Mouse (Mus musculus): ENCODE results near the gene Fam178b. TPM values are rescaled to one million over a fixed set of nuclear protein-coding genes. Genes with fewer than 3 reads are reported as not detected.

The Fam178b gene
- polyA plus RNA-seq, 2 experiments, result 0.21 to 0.27 TPM

GRCm38 (mm10) chr1:36571627-36572026, 111.4 kb downstream of the Fam178b start:
- Histone ChIP-seq H3K4me2 (ENCODE audit: low read depth) (no peak overlapping the region), H3K27ac (no peak overlapping the region), H3K36me3 (replicated peaks; ENCODE audit: control insufficient read depth, insufficient read depth, low read depth) (no peaks in the 10 kb centered on the region), H3K9me3 (ENCODE audit: control insufficient read depth, low read length) (no peaks in the 10 kb centered on the region), H3K4me1 (replicated peaks; ENCODE audit: control insufficient read depth in 2 of 2, insufficient read depth in 2 of 2, low read length in 1 of 2) (no peaks in the 10 kb centered on the region; a peak in 2 of 4 replicates), H3K4me3 (ENCODE audit: insufficient read depth in 1 of 2, low read depth in 2 of 2, low read length in 2 of 2) (no peak overlapping the region), H3K27me3 (ENCODE audit: control insufficient read depth, insufficient read depth, low read length) (no peaks in the 10 kb centered on the region), H3K9ac (replicated peaks) (no peak overlapping the region)
- TF ChIP-seq EP300 (IDR thresholded peaks at IDR 0.05; ENCODE audit: low read depth) (no peak), CTCF (IDR thresholded peaks at IDR 0.05; ENCODE audit: low read depth) (no peak)
- 22% methylated on average over 6 of the region's 6 CpGs for WGBS (ENCODE audit: insufficient replicate concordance)
- DNase-seq (ENCODE audit: low read depth in 3 of 3, low spot score in 3 of 3) (no peak), ATAC-seq (ENCODE audit: insufficient read depth) (peak; percentile 43; the same call in 1 of the 2 replicates)

- no peaks in the 10 kb centered on the region for H3K36me3 ChIP-seq (replicated peaks; ENCODE audit: control insufficient read depth, insufficient read depth, low read depth)
- DNase-seq (ENCODE audit: low read depth in 3 of 3, low spot score in 3 of 3), result no peak
- H3K9me3 ChIP-seq (ENCODE audit: control insufficient read depth, low read length), result no peaks in the 10 kb centered on the region
- ATAC-seq (ENCODE audit: insufficient read depth), result no peak
- no peaks in the 10 kb centered on the region for H3K27me3 ChIP-seq (ENCODE audit: control insufficient read depth, insufficient read depth, low read length)
- H3K27ac ChIP-seq, result no peak overlapping the region
- H3K4me3 ChIP-seq (ENCODE audit: insufficient read depth in 1 of 2, low read depth in 2 of 2, low read length in 2 of 2), result no peak overlapping the region
- TF ChIP-seq CTCF (IDR thresholded peaks at IDR 0.05; ENCODE audit: low read depth) (no peak), EP300 (IDR thresholded peaks at IDR 0.05; ENCODE audit: low read depth) (no peak)
- 84% methylated on average over 5 of the region's 5 CpGs for WGBS (ENCODE audit: insufficient replicate concordance)
- H3K4me2 ChIP-seq (ENCODE audit: low read depth), result no peak overlapping the region
- H3K4me1 ChIP-seq (replicated peaks; ENCODE audit: control insufficient read depth in 2 of 2, insufficient read depth in 2 of 2, low read length in 1 of 2), result no peaks in the 10 kb centered on the region; a peak in 1 of 4 replicates
- no peak overlapping the region for H3K9ac ChIP-seq (replicated peaks)
Observed at GRCm38 (mm10) chr1:36570320-36570719, 112.7 kb downstream of the Fam178b start.

GRCm38 (mm10) chr1:36569694-36570276, 113.2 kb downstream of the Fam178b start:
- no peak overlapping the region for H3K27ac ChIP-seq
- DNase-seq (ENCODE audit: low read depth in 3 of 3, low spot score in 3 of 3) (no peak), ATAC-seq (ENCODE audit: insufficient read depth) (no peak)
- no peak for TF ChIP-seq EP300 (IDR thresholded peaks at IDR 0.05; ENCODE audit: low read depth)
- no peak for TF ChIP-seq CTCF (IDR thresholded peaks at IDR 0.05; ENCODE audit: low read depth)
- WGBS (ENCODE audit: insufficient replicate concordance), result 29% methylated on average over 7 of the region's 7 CpGs
- no peak overlapping the region for H3K9ac ChIP-seq (replicated peaks)
- no peaks in the 10 kb centered on the region; a peak in 1 of 4 replicates for H3K4me1 ChIP-seq (replicated peaks; ENCODE audit: control insufficient read depth in 2 of 2, insufficient read depth in 2 of 2, low read length in 1 of 2)
- H3K36me3 ChIP-seq (replicated peaks; ENCODE audit: control insufficient read depth, insufficient read depth, low read depth), result no peaks in the 10 kb centered on the region
- no peak overlapping the region for H3K4me3 ChIP-seq (ENCODE audit: insufficient read depth in 1 of 2, low read depth in 2 of 2, low read length in 2 of 2)
- H3K27me3 ChIP-seq (ENCODE audit: control insufficient read depth, insufficient read depth, low read length), result no peaks in the 10 kb centered on the region
- H3K4me2 ChIP-seq (ENCODE audit: low read depth), result no peak overlapping the region
- no peaks in the 10 kb centered on the region for H3K9me3 ChIP-seq (ENCODE audit: control insufficient read depth, low read length)

GRCm38 (mm10) chr1:36568776-36569175, 114.2 kb downstream of the Fam178b start:
- Histone ChIP-seq H3K4me3 (ENCODE audit: insufficient read depth in 1 of 2, low read depth in 2 of 2, low read length in 2 of 2) (no peak overlapping the region), H3K4me2 (ENCODE audit: low read depth) (no peak overlapping the region), H3K9me3 (ENCODE audit: control insufficient read depth, low read length) (no peaks in the 10 kb centered on the region), H3K9ac (replicated peaks) (no peak overlapping the region), H3K27ac (no peak overlapping the region), H3K4me1 (replicated peaks; ENCODE audit: control insufficient read depth in 2 of 2, insufficient read depth in 2 of 2, low read length in 1 of 2) (no peaks in the 10 kb centered on the region; a peak in 1 of 4 replicates), H3K27me3 (ENCODE audit: control insufficient read depth, insufficient read depth, low read length) (no peaks in the 10 kb centered on the region), H3K36me3 (replicated peaks; ENCODE audit: control insufficient read depth, insufficient read depth, low read depth) (no peaks in the 10 kb centered on the region)
- no peak for ATAC-seq (ENCODE audit: insufficient read depth)
- 59% methylated on average over 4 of the region's 4 CpGs for WGBS (ENCODE audit: insufficient replicate concordance)
- no peak for TF ChIP-seq CTCF (IDR thresholded peaks at IDR 0.05; ENCODE audit: low read depth)
- TF ChIP-seq EP300 (IDR thresholded peaks at IDR 0.05; ENCODE audit: low read depth), result no peak
- no peak for DNase-seq (ENCODE audit: low read depth in 3 of 3, low spot score in 3 of 3)

- no peak for ATAC-seq (ENCODE audit: insufficient read depth)
- TF ChIP-seq EP300 (IDR thresholded peaks at IDR 0.05; ENCODE audit: low read depth) (no peak), CTCF (IDR thresholded peaks at IDR 0.05; ENCODE audit: low read depth) (no peak)
- Histone ChIP-seq H3K9ac (replicated peaks) (no peak overlapping the region), H3K36me3 (replicated peaks; ENCODE audit: control insufficient read depth, insufficient read depth, low read depth) (no peaks in the 10 kb centered on the region), H3K9me3 (ENCODE audit: control insufficient read depth, low read length) (no peaks in the 10 kb centered on the region), H3K4me1 (replicated peaks; ENCODE audit: control insufficient read depth in 2 of 2, insufficient read depth in 2 of 2, low read length in 1 of 2) (peaks cover 0 to 3% of the 10 kb centered on the region in 2 experiments; a peak in 2 of 4 replicates), H3K4me3 (ENCODE audit: insufficient read depth in 1 of 2, low read depth in 2 of 2, low read length in 2 of 2) (no peak overlapping the region), H3K4me2 (ENCODE audit: low read depth) (no peak overlapping the region), H3K27ac (no peak overlapping the region), H3K27me3 (ENCODE audit: control insufficient read depth, insufficient read depth, low read length) (no peaks in the 10 kb centered on the region)
- no peak for DNase-seq (ENCODE audit: low read depth in 3 of 3, low spot score in 3 of 3)
- WGBS (ENCODE audit: insufficient replicate concordance), result 56% methylated on average over 21 of the region's 21 CpGs
Observed at GRCm38 (mm10) chr1:36567818-36568603, 115.0 kb downstream of the Fam178b start.
